ENCODE assay signal across 14 mouse cellular contexts in the genomic region with DNA sequence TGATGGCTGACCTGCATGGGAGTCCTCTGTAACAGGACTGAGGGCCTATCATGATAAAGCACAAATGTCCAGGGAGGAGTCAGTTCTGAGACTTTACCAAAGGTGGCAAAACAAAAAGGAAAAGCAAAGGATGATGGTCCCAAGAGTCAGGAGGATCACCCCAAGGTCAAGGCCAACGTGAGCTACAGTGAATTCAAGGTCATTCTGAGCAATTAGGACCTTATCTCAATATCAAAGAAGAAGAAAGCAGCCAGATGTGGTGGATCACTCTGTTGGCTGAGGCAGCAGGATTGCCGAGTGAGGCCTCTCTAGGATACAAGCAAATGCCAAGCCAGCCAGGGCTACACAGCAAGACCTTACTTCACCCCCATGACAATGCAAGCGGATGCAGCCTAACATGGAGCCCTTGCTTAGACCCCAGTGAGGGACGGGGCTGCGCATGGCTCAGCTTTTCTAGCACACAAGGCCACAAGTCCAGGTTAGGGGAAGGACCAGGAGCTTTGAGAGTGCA. TPM values are rescaled to one million over a fixed set of nuclear protein-coding genes. Genes with fewer than 3 reads are reported as not detected.
A peak's percentile ranks its signal among the peaks of the same experiment; 100 is the strongest.
DNase-seq lines count a peak whose midpoint lies in the region; ATAC-seq and TF ChIP-seq lines count a peak whose summit lies in the region.
"Had no signal": no experiment of that assay in that cellular context is flagged by ENCODE, and none has a peak within 500 bp of the region (broad histone marks: within the 10 kb centered on the region; RNA-seq: fewer than 3 reads in every experiment).

No protein-coding gene starts in this region.

- in situ Hi-C loops in ES-E14 (cut with MboI; ENCODE audit: low sequenced_read_pairs in 2 of 2, unreplicated experiment in 2 of 2): no loop called here

- peak overlapping the region; percentile 91 for H3K27ac ChIP-seq in kidney, embryonic 15.5 days
- H3K27ac ChIP-seq in ES-E14 (ENCODE audit: insufficient read depth, low read depth, low read length, poor library complexity, severe bottlenecking): peak overlapping the region; percentile 72
- peak overlapping the region; percentile 54; the same call in 1 of the 2 replicates for H3K27ac ChIP-seq in intestine, postnatal 0 days (ENCODE audit: low read depth, low read length)
- H3K27ac ChIP-seq: neural tube, embryonic 15.5 days had no signal

- TF ChIP-seq CTCF in intestine, postnatal 0 days (IDR thresholded peaks at IDR 0.05; ENCODE audit: low read depth): no peak

- peak; percentile 56 to 73 for DNase-seq in adrenal gland, adult (ENCODE audit: inconsistent age in 2 of 2, low spot score in 1 of 2)
- DNase-seq in adrenal gland, adult 8-10 months: no peak
- DNase-seq in kidney, adult 9 months: no peak
- peak; percentile 79 for DNase-seq in ES-E14 (ENCODE audit: low read depth, low spot score)
- no peak for DNase-seq in yolk sac, embryonic 10.5 days (ENCODE audit: low spot score)
- DNase-seq: layer of hippocampus, postnatal 36 days; right cerebral cortex, postnatal 14 days had no signal

- 0 out of 2 replicates have a peak, but pooled peaks cover 9% of the 10 kb centered on the region for H3K36me3 ChIP-seq in kidney, embryonic 15.5 days
- H3K36me3 ChIP-seq in ES-E14 (ENCODE audit: control insufficient read depth, insufficient read depth, low read length, poor library complexity, severe bottlenecking): peaks cover 7% of the 10 kb centered on the region; the same call in 1 of the 2 replicates
- H3K36me3 ChIP-seq in intestine, postnatal 0 days (ENCODE audit: control insufficient read depth, insufficient read depth): 0 out of 2 replicates have a peak, but pooled peaks cover 5% of the 10 kb centered on the region
- H3K36me3 ChIP-seq: neural tube, embryonic 15.5 days had no signal

- 61% methylated on average over 5 of the region's 5 CpGs for WGBS in kidney, embryonic 15.5 days
- 61% methylated on average over 5 of the region's 5 CpGs for WGBS in intestine, postnatal 0 days

- peaks cover 86% of the 10 kb centered on the region for H3K4me1 ChIP-seq in kidney, embryonic 15.5 days
- peaks cover 17 to 58% of the 10 kb centered on the region in 2 experiments; a peak in 3 of 4 replicates for H3K4me1 ChIP-seq in ES-E14 (ENCODE audit: control insufficient read depth in 2 of 2, insufficient read depth in 2 of 2, low read length in 2 of 2, poor library complexity in 1 of 2)
- peaks cover 28% of the 10 kb centered on the region for H3K4me1 ChIP-seq in intestine, postnatal 0 days (replicated peaks; ENCODE audit: control insufficient read depth, insufficient read depth, low read length)

- no peak overlapping the region for H3K4me2 ChIP-seq in kidney, embryonic 15.5 days
- 0 out of 2 replicates have a peak overlapping the region, but pooled peaks have one; percentile 9 for H3K4me2 ChIP-seq in intestine, postnatal 0 days (replicated peaks; ENCODE audit: low read depth)
- H3K4me2 ChIP-seq: neural tube, embryonic 15.5 days had no signal

- H3K9ac ChIP-seq in kidney, embryonic 15.5 days: 0 out of 2 replicates have a peak overlapping the region, but pooled peaks have one; percentile 21
- no peak overlapping the region for H3K9ac ChIP-seq in ES-E14 (ENCODE audit: insufficient read depth, low read depth, low read length, poor library complexity, severe bottlenecking)
- H3K9ac ChIP-seq in intestine, postnatal 0 days (ENCODE audit: low read depth, low read length): no peak overlapping the region
- H3K9ac ChIP-seq: neural tube, embryonic 15.5 days had no signal

- H3K27me3 ChIP-seq in kidney, embryonic 15.5 days: no peaks in the 10 kb centered on the region
- no peaks in the 10 kb centered on the region for H3K27me3 ChIP-seq in intestine, postnatal 0 days (replicated peaks; ENCODE audit: control insufficient read depth, insufficient read depth, low read length)
- H3K27me3 ChIP-seq: neural tube, embryonic 15.5 days; Patski had no signal

- no peaks in the 10 kb centered on the region for H3K9me3 ChIP-seq in kidney, embryonic 15.5 days (replicated peaks)
- no peaks in the 10 kb centered on the region for H3K9me3 ChIP-seq in ES-E14 (ENCODE audit: control insufficient read depth, insufficient read depth, low read depth, low read length)
- H3K9me3 ChIP-seq in intestine, postnatal 0 days (ENCODE audit: control insufficient read depth): no peaks in the 10 kb centered on the region
- H3K9me3 ChIP-seq: neural tube, embryonic 15.5 days had no signal

- H3K4me3 ChIP-seq in kidney, embryonic 15.5 days (replicated peaks): no peak overlapping the region
- peak overlapping the region; percentile 2 to 23; a peak in 2 of 4 replicates for H3K4me3 ChIP-seq in ES-E14 (ENCODE audit: insufficient read depth in 1 of 2, low read depth in 1 of 2, low read length in 2 of 2, poor library complexity in 1 of 2, severe bottlenecking in 1 of 2)
- no peak overlapping the region for H3K4me3 ChIP-seq in intestine, postnatal 0 days (ENCODE audit: low read depth, low read length)
- H3K4me3 ChIP-seq: neural tube, embryonic 15.5 days had no signal

- no peak for ATAC-seq in kidney, embryonic 15.5 days (replicated peaks; ENCODE audit: low FRiP score)
- no peak for ATAC-seq in intestine, postnatal 0 days
- ATAC-seq in inflammation-experienced regulatory T-cells, adult 6 months: no peak
- ATAC-seq: Patski had no signal

TF ChIP-seq in ES-E14, 5 proteins besides CTCF, POLR2A, EP300 and RAD21:
- TF ChIP-seq ZNF384 (IDR thresholded peaks at IDR 0.05; ENCODE audit: low read depth, low read length): no peak
- no peak for TF ChIP-seq HCFC1 (IDR thresholded peaks at IDR 0.05; ENCODE audit: borderline replicate concordance, insufficient read depth, low read length)
- no peak for TF ChIP-seq ZC3H11A (IDR thresholded peaks at IDR 0.05; ENCODE audit: borderline replicate concordance, low read depth, low read length)
- TF ChIP-seq CHD2 (IDR thresholded peaks at IDR 0.05; ENCODE audit: low read depth, low read length): 0 out of 2 replicates have a peak, but pooled peaks have one; percentile 22
- peak; percentile 78 for TF ChIP-seq MAFK (IDR thresholded peaks at IDR 0.05; ENCODE audit: insufficient read depth, low read depth, low read length)

RNA-seq across cellular contexts. Expression of gene Samd4b, which starts 19.3 kb away (rescaled TPM):
- total RNA-seq in adrenal gland, adult 8-10 months (2022): 10 to 100 TPM; 62.4 to 83.9 (median 73.4) TPM
- 28.8 and 33.6 TPM in 2 replicates for polyA plus RNA-seq in kidney, embryonic 15.5 days (2015; fragmentation: Nextera tagmentation; extraction: Ambion mirVana)
- total RNA-seq in ES-E14 (2012; rRNA removed): 26.9 and 30.3 TPM in 2 replicates
- 12.4 and 13.4 TPM in 2 replicates for polyA plus RNA-seq in intestine, postnatal 0 days (2015; fragmentation: Nextera tagmentation; extraction: Ambion mirVana)
- 1 to 10 TPM; 6.4 to 9.8 (median 8.2) TPM for polyA plus RNA-seq in inflammation-experienced regulatory T-cells, adult 6 months (2017; shearing (Covaris generic))

RNA-seq across cellular contexts. Expression of gene Pak4, which starts 19.4 kb away (rescaled TPM):
- 10 to 100 TPM; 28.5 to 37.2 (median 34.0) TPM for total RNA-seq in adrenal gland, adult 8-10 months (2022)
- 63.9 and 72.1 TPM in 2 replicates for polyA plus RNA-seq in kidney, embryonic 15.5 days (2015; fragmentation: Nextera tagmentation; extraction: Ambion mirVana)
- 31.9 and 32.2 TPM in 2 replicates for total RNA-seq in ES-E14 (2012; rRNA removed)
- 17.2 and 19.7 TPM in 2 replicates for polyA plus RNA-seq in intestine, postnatal 0 days (2015; fragmentation: Nextera tagmentation; extraction: Ambion mirVana)
- polyA plus RNA-seq in inflammation-experienced regulatory T-cells, adult 6 months (2017; shearing (Covaris generic)): 1 to 10 TPM; 2.1 to 3.7 (median 2.6) TPM

RNA-seq across cellular contexts. Expression of gene Nccrp1, which starts 31.5 kb away (rescaled TPM):
- not detected for total RNA-seq in adrenal gland, adult 8-10 months (2022)
- polyA plus RNA-seq in kidney, embryonic 15.5 days (2015; fragmentation: Nextera tagmentation; extraction: Ambion mirVana): 0.14 TPM in 1 of 2 replicates, not detected in the other
- total RNA-seq in ES-E14 (2012; rRNA removed): 0.18 and 0.32 TPM in 2 replicates
- polyA plus RNA-seq in intestine, postnatal 0 days (2015; fragmentation: Nextera tagmentation; extraction: Ambion mirVana): not detected in 2 replicates
- polyA plus RNA-seq in inflammation-experienced regulatory T-cells, adult 6 months (2017; shearing (Covaris generic)): 1 to 10 TPM in 1 of 3 experiments, not detected in 2; 1.4 TPM
- polyA plus RNA-seq: heart, postnatal 0 days; Patski had no signal

RNA-seq across cellular contexts. Expression of gene Sycn, which starts 37.9 kb away (rescaled TPM):
- not detected for total RNA-seq in adrenal gland, adult 8-10 months (2022)
- not detected in 2 replicates for polyA plus RNA-seq in kidney, embryonic 15.5 days (2015; fragmentation: Nextera tagmentation; extraction: Ambion mirVana)
- total RNA-seq in ES-E14 (2012; rRNA removed): not detected in 2 replicates
- polyA plus RNA-seq in intestine, postnatal 0 days (2015; fragmentation: Nextera tagmentation; extraction: Ambion mirVana): 17.0 and 23.4 TPM in 2 replicates
- polyA plus RNA-seq in inflammation-experienced regulatory T-cells, adult 6 months (2017; shearing (Covaris generic)): not detected
- total RNA-seq: layer of hippocampus, postnatal 36 days; midbrain, postnatal 0 days had no signal
- polyA plus RNA-seq: heart, postnatal 0 days; midbrain, postnatal 0 days; neural tube, embryonic 15.5 days; Patski had no signal

RNA-seq across cellular contexts. Expression of gene Acp7, which starts 52.5 kb away (rescaled TPM):
- total RNA-seq in adrenal gland, adult 8-10 months (2022): not detected
- not detected in 2 replicates for polyA plus RNA-seq in kidney, embryonic 15.5 days (2015; fragmentation: Nextera tagmentation; extraction: Ambion mirVana)
- total RNA-seq in ES-E14 (2012; rRNA removed): 1.6 and 2.5 TPM in 2 replicates
- not detected in 2 replicates for polyA plus RNA-seq in intestine, postnatal 0 days (2015; fragmentation: Nextera tagmentation; extraction: Ambion mirVana)
- polyA plus RNA-seq in inflammation-experienced regulatory T-cells, adult 6 months (2017; shearing (Covaris generic)): not detected
- polyA plus RNA-seq: heart, postnatal 0 days; Patski had no signal

Comparison
In these comparisons a context has a peak if more than half of its experiments do, and no peak if none do; other contexts are left out.
1. DNase-seq: peak in adrenal gland, adult (2 of 2) and ES-E14 (single experiment); none in adrenal gland, adult 8-10 months (single experiment), kidney, adult 9 months (single experiment) and yolk sac, embryonic 10.5 days (single experiment).
2. H3K4me3 ChIP-seq: peak in ES-E14 (2 of 2); none in kidney, embryonic 15.5 days (single experiment) and intestine, postnatal 0 days (single experiment).
3. Peak in every context shown above with its lines, with median percentiles within 50 percentile points of each other: H3K27ac ChIP-seq.